In the genomic region with DNA sequence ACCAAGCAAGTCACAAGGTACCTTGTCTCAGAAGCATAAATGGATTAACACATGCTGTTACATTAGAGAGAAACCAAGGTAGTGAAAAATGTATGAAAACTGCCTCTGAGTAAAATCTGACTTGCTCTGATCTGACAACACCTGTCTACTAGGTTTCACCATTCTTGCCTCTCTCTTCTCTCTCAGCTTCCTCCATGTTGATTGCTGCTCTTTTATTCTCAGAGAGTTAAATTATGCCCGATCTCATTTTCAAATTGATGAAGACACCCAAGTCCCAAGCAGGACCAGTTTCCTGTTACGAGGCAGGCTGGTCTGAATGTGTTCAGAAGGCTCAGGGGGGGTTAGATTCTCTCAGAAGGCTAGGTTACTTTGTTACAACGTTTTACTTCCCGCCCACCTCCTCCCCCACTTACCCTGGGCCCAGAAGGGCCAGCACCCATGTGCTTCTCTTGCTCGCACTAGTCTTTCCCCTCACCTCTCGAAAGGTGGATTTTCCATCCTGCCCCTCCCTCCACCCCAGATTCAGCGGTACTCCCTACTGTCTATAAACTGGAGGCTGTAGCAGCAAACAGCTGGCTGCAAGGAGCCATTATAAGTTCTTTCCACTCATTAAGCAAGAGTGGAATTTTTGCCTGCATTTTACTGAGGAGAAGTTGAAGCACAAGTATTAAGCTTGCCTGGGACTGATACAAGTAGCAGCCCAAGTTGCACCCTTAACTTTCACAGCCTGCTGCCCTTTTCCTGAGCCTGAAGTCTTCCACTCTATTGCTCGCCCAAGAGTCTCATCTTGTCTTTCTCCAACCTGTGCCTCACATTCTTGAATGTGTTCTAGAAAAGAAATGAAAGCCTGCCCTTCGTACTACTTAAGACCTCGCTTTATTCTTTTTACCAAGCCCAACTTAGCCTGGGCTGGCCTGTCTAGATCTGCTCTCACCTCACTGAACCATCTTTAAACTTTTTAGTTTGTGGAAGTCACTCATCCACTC, we compare ENCODE assay signal across 8 mouse cellular contexts. TPM values are rescaled to one million over a fixed set of nuclear protein-coding genes. Genes with fewer than 3 reads are reported as not detected.
DNase-seq lines count a peak whose midpoint lies in the region; ATAC-seq and TF ChIP-seq lines count a peak whose summit lies in the region.

No protein-coding gene starts in this region.

- peak overlapping the region; percentile 83 for H3K4me2 ChIP-seq in heart, embryonic 13.5 days
- peak overlapping the region; percentile 72 for H3K4me2 ChIP-seq in embryonic facial prominence, embryonic 14.5 days (ENCODE audit: low read depth, low read length)

- no peak for TF ChIP-seq CTCF in kidney, adult 2 months (conservative IDR thresholded peaks at IDR 0.05; ENCODE audit: insufficient read depth, insufficient read length, low read depth, low read length)

- peak overlapping the region; percentile 92; the same call in 1 of the 2 replicates for H3K27ac ChIP-seq in heart, embryonic 13.5 days (replicated peaks)
- peak overlapping the region; percentile 95; the same call in 1 of the 2 replicates for H3K27ac ChIP-seq in embryonic facial prominence, embryonic 14.5 days (replicated peaks; ENCODE audit: low read depth, low read length)
- no peak overlapping the region for H3K27ac ChIP-seq in kidney, adult 2 months (ENCODE audit: insufficient read depth, low read depth, low read length)

- no peak for ATAC-seq in heart, embryonic 13.5 days (ENCODE audit: extremely low read depth, insufficient number of reproducible peaks, low FRiP score, low TSS enrichment)
- no peak for ATAC-seq in embryonic facial prominence, embryonic 14.5 days (ENCODE audit: low read depth)

- H3K27me3 ChIP-seq in heart, embryonic 13.5 days (replicated peaks): no peaks in the 10 kb centered on the region
- no peaks in the 10 kb centered on the region for H3K27me3 ChIP-seq in embryonic facial prominence, embryonic 14.5 days (replicated peaks; ENCODE audit: control insufficient read depth, insufficient read depth, low read length)
- no peaks in the 10 kb centered on the region for H3K27me3 ChIP-seq in kidney, adult 2 months (replicated peaks; ENCODE audit: control insufficient read depth, insufficient read depth, low read length)

- peak overlapping the region; percentile 81 for H3K4me3 ChIP-seq in heart, embryonic 13.5 days
- H3K4me3 ChIP-seq in embryonic facial prominence, embryonic 14.5 days (ENCODE audit: low read depth, low read length): peak overlapping the region; percentile 98
- H3K4me3 ChIP-seq in kidney, adult 2 months (ENCODE audit: insufficient read depth, low read depth, low read length): no peak overlapping the region

- TF ChIP-seq POLR2A in kidney, adult 2 months (IDR thresholded peaks at IDR 0.05; ENCODE audit: low read depth, low read length): no peak

- no peak for DNase-seq in heart, postnatal 25 days (ENCODE audit: low spot score)
- DNase-seq in embryonic facial prominence, embryonic 14.5 days (ENCODE audit: low spot score): no peak
- DNase-seq in kidney, adult 2 months: peak; percentile 24
- DNase-seq in neural tube, embryonic 10.5 days (ENCODE audit: extremely low spot score, low spot score): peak; percentile 20
- no peak for DNase-seq in left cerebral cortex, adult 8-10 months (ENCODE audit: low spot score in 2 of 2)
- no peak for DNase-seq in lung, postnatal 4 days
- no peak for DNase-seq in Muller cell, postnatal 12 days (ENCODE audit: inconsistent ontology term)

- H3K9ac ChIP-seq in heart, embryonic 13.5 days: peak overlapping the region; percentile 97
- H3K9ac ChIP-seq in embryonic facial prominence, embryonic 14.5 days (ENCODE audit: low read depth, low read length): peak overlapping the region; percentile 99

- 55% methylated on average over 10 of the region's 10 CpGs for WGBS in heart, embryonic 13.5 days
- 39% methylated on average over 10 of the region's 10 CpGs for WGBS in embryonic facial prominence, embryonic 14.5 days
- 76% methylated on average over 10 of the region's 10 CpGs for WGBS in kidney, adult 2 months

- H3K4me1 ChIP-seq in heart, embryonic 13.5 days: peaks cover 30% of the 10 kb centered on the region
- H3K4me1 ChIP-seq in embryonic facial prominence, embryonic 14.5 days (ENCODE audit: control insufficient read depth, insufficient read depth, low read length): peaks cover 14% of the 10 kb centered on the region
- peaks cover 5% of the 10 kb centered on the region; the same call in 1 of the 2 replicates for H3K4me1 ChIP-seq in kidney, adult 2 months (ENCODE audit: control insufficient read depth, insufficient read depth, low read length)

- H3K36me3 ChIP-seq in heart, embryonic 13.5 days: peaks cover 6% of the 10 kb centered on the region; the same call in 1 of the 2 replicates
- H3K36me3 ChIP-seq in embryonic facial prominence, embryonic 14.5 days (ENCODE audit: control insufficient read depth, insufficient read depth, low read length): no peaks in the 10 kb centered on the region
- no peaks in the 10 kb centered on the region for H3K36me3 ChIP-seq in kidney, adult 2 months (ENCODE audit: control insufficient read depth, insufficient read depth, low read length)

- intact Hi-C loops in heart, postnatal 25 days (cut with DNase I): loop anchor here (5.0 kb wide), 2 partner anchors 32 to 72 kb away; partner anchors contain the start of gene Parp1

- no peaks in the 10 kb centered on the region for H3K9me3 ChIP-seq in heart, embryonic 13.5 days
- H3K9me3 ChIP-seq in embryonic facial prominence, embryonic 14.5 days (ENCODE audit: control insufficient read depth, low read length): no peaks in the 10 kb centered on the region

RNA-seq across cellular contexts. Expression of gene Lin9, which starts 1.2 kb away (rescaled TPM):
- 12.1 and 14.4 TPM in 2 replicates for polyA plus RNA-seq in heart, embryonic 13.5 days (2015; fragmentation: Nextera tagmentation; extraction: Ambion mirVana)
- 1 to 10 TPM; 2.6 to 2.7 TPM for total RNA-seq in heart, postnatal 25 days (2021)
- 13.6 and 14.0 TPM in 2 replicates for polyA plus RNA-seq in embryonic facial prominence, embryonic 14.5 days (2014; fragmentation: Nextera tagmentation; extraction: Ambion mirVana)
- 4.0 and 4.2 TPM in 2 replicates for polyA plus RNA-seq in kidney, adult 2 months (2012; rRNA removed)
- 1 to 10 TPM; 2.9 to 4.4 (median 4.0) TPM for total RNA-seq in left cerebral cortex, adult 8-10 months (2022)

RNA-seq across cellular contexts. Expression of gene Mixl1, which starts 57.1 kb away (rescaled TPM):
- polyA plus RNA-seq in heart, embryonic 13.5 days (2015; fragmentation: Nextera tagmentation; extraction: Ambion mirVana): 0.16 and 0.24 TPM in 2 replicates
- not detected for total RNA-seq in heart, postnatal 25 days (2021)
- 0.09 and 0.14 TPM in 2 replicates for polyA plus RNA-seq in embryonic facial prominence, embryonic 14.5 days (2014; fragmentation: Nextera tagmentation; extraction: Ambion mirVana)
- not detected in 2 replicates for polyA plus RNA-seq in kidney, adult 2 months (2012; rRNA removed)
- total RNA-seq in left cerebral cortex, adult 8-10 months (2022): not detected

Comparison
In these comparisons a context has a peak if more than half of its experiments do, and no peak if none do; other contexts are left out.
1. DNase-seq: peak in kidney, adult 2 months (single experiment) and neural tube, embryonic 10.5 days (single experiment); none in heart, postnatal 25 days (single experiment), embryonic facial prominence, embryonic 14.5 days (single experiment), left cerebral cortex, adult 8-10 months (0 of 2), lung, postnatal 4 days (0 of 2) and Muller cell, postnatal 12 days (single experiment).